Mouse (Mus musculus) 3T3-L1 (cell line): ENCODE results near the gene Olfr275.
"Not testable (repeated sequence)": the region's sequence is repeated elsewhere in the genome, so short reads cannot be mapped to it uniquely, and the experiment has no call there.

ENCODE experiments used
- DNase-seq: peaks from one replicate; pipeline ENCODE4 v3.0.0-alpha.2; 2015; ENCODE audit warnings: low read depth, low spot score

Gene Olfr275

DNA sequence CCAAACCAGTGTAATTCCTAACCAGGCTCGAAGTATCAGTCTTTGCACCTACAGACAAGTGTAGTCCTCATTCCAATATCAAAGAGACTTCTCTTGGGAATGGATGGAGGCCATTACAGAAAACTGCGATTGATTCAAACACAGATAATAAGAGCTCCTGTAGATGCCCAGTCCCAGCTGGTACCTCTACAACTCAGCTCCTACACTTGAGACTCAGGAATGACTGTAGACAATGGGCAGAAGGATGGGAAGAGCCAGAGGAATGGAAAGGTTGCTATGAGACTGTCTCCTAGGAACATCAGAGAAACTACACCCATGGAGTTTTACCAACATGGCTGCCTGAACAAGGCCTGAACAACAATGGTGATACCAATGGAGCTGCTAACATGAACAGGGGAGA, at the start of gene Olfr275:
TSS of gene Olfr275 (plus strand) at position 301 of the 400 bp plus-strand sequence.
- DNase-seq: no peak

DNA sequence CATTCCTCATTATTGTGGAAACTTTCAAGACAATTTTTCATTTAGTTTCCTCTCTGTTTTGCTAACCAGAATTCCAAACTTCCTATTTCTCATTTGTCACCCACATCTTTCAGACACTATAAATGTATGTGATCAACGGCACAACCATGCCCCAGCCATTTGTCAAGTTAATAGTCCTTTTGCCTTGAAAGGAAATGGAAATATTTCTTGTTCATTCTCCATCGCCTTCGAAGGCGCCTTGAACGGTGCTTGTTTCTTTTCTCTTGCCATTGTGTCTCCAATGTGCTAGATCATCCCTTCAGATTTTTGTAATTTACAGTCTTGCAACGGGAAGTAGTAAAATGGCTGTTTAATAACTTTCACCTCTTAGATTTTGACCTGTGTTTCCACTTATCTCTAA, 48.8 kb upstream of the Olfr275 start:
- no peak for DNase-seq

DNA sequence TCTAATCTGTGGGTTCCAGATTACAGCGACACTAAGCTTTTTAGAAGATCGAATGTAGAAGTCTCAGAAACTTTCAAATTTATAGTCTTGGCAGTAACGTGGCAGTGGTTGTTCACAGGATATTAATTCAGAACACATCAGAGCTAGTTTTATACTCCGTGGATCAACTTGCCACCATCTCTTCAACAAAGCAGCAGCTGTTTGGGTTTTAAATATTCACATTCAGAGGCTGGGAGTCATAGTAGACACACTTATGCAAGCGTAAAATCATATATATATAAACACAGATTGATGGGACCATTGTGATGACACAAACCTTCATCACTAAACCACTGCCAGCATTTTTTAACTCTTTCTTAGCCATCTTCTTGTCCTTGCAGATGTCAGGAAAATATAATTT, 42.2 kb upstream of the Olfr275 start:
- no peak for DNase-seq

DNA sequence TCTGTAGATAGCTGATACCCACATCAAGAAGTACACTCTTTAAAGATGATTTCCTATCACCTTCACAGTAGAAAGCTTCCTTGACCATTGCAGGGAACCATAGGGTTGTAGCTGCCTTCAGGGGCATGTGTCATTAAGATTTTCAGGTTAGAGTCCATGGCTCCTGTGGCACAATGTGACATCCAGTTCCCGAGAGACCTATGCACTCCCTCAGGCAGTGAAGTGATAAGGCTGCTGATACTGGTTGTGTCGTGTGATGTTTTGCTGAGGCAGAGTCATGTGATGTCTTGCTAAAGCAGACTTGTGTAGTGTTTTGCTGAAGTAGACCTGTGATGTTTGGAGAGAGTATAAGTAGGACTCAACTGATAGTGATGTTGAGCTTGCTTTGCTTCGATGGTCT, 14.4 kb upstream of the Olfr275 start:
- no peak for DNase-seq

DNA sequence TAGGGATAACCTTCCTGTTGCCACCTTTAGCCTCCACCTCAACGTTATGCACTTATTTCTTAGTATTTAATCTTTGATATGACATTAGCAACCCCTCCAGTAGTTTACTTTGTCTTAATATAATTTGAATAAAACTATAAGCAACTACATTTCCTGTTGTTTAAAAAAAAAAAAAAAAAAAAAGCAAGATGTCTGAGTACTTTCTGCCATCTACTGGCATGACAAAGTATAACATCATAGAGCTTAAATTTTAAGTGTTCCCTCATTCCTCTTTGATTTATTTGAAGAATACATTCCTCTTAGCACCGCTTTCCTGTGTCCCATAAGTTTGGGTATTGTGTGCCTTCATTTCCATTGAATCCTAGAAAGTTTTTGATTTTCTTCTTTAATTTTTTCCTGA, 2.5 kb upstream of the Olfr275 start:
- peak; percentile 53 for DNase-seq

DNA sequence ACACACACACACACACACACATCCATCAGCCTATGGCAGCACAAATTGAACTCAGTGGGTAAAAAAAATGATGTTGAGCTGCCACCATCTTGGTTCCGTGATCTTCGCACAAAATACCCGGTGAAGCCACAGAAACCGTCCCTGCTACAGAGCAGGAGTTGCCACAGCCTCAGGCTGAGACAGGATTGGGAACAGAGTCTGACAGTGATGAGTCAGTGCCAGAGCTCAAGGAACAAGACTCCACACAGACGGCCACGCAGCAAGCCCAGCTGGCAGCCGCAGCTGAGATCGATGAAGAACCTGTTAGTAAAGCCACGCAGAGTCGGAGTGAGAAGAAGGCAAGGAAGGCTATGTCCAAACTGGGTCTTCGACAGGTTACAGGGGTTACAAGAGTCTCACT, 7.0 kb downstream of the Olfr275 start:
- DNase-seq: no peak

DNA sequence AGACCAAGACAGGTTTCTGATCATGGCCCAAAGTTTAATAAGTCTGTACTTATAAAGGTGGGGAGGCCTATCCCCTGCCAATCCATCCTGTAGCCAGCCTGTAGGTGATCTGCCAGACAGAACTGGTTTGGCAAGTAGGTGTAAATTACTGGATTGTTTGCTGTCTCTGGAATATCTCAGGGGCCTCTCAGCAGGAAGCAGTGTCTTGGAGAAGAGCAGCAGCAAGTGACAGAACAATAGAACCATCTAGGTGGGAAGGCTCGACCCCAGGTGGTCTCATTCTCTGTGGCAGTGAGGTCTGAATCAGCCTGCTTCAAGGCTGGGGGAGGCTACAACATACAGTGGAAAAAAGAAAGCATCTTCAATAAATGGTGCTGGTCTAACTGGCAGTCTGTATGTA, 31.0 kb downstream of the Olfr275 start:
- not testable (repeated sequence) for DNase-seq

DNA sequence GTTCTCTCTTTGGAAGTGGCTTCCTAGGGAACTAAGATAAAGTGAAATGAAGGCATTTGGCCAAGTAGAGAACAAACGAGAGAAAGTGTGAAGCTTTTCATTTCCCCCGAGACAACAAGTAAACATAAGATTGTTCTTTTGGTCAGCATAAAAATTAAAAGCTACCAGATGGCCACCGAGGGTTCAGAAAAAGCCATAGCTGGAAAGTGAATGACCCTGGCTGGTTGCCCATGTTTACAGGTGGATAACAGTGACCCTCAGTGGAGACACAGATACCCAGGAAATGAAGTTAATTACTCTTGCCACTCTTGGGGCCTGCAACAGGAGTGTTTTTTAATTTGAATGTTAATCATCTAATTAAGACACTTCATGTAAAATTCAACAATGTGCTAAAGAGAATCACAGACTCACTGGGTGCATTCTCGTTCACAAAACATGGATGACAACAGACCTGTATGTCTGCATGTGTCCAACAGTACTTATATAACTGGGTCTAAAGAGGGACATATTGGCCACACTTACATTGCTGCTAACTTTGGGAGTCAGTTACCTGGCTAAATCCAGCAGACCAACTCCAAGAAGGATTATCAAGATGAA, 34.7 kb downstream of the Olfr275 start:
- no peak for DNase-seq

DNA sequence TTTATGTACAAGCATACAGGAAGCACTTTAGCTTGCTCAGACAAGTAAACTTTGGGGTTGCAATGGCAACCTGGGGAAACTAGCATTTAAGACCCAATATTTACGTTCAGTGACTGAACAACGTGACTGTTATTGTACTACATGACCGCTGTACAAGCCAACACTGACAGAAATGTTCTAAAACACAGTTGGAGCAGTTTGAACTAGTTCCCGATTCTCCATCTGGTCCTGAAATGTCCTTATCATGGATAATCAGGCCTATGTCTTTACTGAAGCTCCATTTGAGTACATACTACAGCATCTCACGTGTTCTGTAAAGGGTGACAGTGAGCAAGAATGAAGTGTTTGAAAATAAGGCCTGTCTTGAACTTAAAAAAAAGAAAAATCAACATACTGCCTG, 35.3 kb downstream of the Olfr275 start:
- DNase-seq: no peak

DNA sequence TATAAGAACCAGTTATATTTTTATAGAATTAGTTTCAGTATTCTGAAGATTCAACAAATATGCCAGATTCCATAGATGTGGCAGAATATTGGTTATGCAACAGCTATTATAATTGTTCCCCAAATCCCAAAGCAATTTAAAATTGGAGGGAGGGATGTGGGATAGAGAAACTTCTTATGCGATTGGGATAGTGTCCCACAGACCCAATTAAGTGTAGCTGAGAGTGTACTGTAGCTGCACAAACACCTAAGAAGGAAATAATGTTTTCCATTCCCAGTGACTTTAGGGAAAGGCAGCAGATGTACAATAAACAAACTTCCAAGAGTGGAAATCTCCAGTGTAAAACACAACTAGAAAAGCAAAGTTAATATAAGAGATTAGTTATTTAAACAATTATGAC, 44.7 kb downstream of the Olfr275 start, which contains the start of gene Olfr273:
TSS of gene Olfr273 (minus strand) at position 101 of the 400 bp plus-strand sequence.
- DNase-seq: no peak

DNA sequence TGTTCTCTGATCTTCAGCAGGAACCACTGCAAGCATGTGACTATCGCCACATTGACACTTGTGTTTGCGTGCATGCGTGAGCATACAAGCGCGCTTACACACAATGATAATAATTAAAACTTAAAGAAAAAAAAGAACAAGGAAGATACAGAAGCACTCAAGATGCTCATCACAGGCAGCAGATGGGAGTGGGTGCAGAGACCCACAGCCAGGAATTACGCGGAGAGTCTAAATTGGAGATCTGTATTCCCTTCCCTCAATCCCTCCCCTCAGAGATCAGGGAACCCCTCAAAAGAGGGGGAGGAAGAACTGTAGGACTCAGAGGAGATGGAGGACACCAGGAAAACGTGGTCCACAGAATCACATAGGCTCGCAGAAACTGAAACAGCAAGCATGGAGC, 49.8 kb downstream of the Olfr275 start:
- no peak for DNase-seq
